Mouse (Mus musculus) midbrain, embryonic 13.5 days (tissue): ENCODE measurements around the gene Proser1. TPM values are rescaled to one million over a fixed set of nuclear protein-coding genes. Genes with fewer than 3 reads are reported as not detected.
A peak's percentile ranks its signal among the peaks of the same experiment; 100 is the strongest.

Experiments
- ATAC-seq: fragments of 200-750 bp; cut with Nextera tagmentation; 2 replicates; pipeline ENCODE4 v1.8.0; 2017; ENCODE audit warnings: mild to moderate bottlenecking, moderate TSS enrichment, moderate library complexity
- H3K27ac ChIP-seq: fragments of 300-500 bp; sonication (generic); 2 replicates; pipeline ENCODE4 v1.5.1; 2015; ENCODE audit warnings: inconsistent platforms, mild to moderate bottlenecking, moderate library complexity
- H3K27me3 ChIP-seq: fragments of 300-500 bp; sonication (generic); 2 replicates; pipeline ENCODE4 v1.6.1; 2015; ENCODE audit warnings: mild to moderate bottlenecking, inconsistent platforms
- H3K36me3 ChIP-seq: fragments of 300-500 bp; sonication (generic); 2 replicates; pipeline ENCODE4 v1.6.1; 2015; ENCODE audit warnings: mild to moderate bottlenecking, inconsistent platforms
- H3K4me1 ChIP-seq: fragments of 300-500 bp; sonication (generic); replicated peaks from 2 replicates; pipeline ENCODE4 v1.6.1; 2015; ENCODE audit warnings: inconsistent platforms
- H3K4me2 ChIP-seq: fragments of 300-500 bp; sonication (generic); replicated peaks from 2 replicates; pipeline ENCODE4 v1.6.1; 2015; ENCODE audit warnings: moderate library complexity, mild to moderate bottlenecking, inconsistent platforms
- H3K4me3 ChIP-seq: fragments of 300-500 bp; sonication (generic); replicated peaks from 2 replicates; pipeline ENCODE4 v1.5.1; 2015; ENCODE audit warnings: mild to moderate bottlenecking, inconsistent platforms
- H3K9ac ChIP-seq: fragments of 300-500 bp; sonication (generic); replicated peaks from 2 replicates; pipeline ENCODE4 v1.6.1; 2015; ENCODE audit warnings: mild to moderate bottlenecking, inconsistent platforms
- H3K9me3 ChIP-seq: fragments of 300-500 bp; sonication (generic); 2 replicates; pipeline ENCODE4 v1.6.1; 2016; ENCODE audit warnings: mild to moderate bottlenecking, inconsistent platforms
- WGBS: fragments of 180-500 bp; shearing (Covaris S2); methylation state at CpG from one replicate; pipeline ENCODE4 v1.1.7; 2015; 5-methylcytosine and 5-hydroxymethylcytosine counted together
- polyA plus RNA-seq: library from polyadenylated mRNA; unstranded; fragments of >200 nt; fragmentation: Nextera tagmentation; extraction: Ambion mirVana; gene quantifications from 2 replicates; pipeline ENCODE4 v1.2.1, GENCODE M21; 2015

The Proser1 gene
- polyA plus RNA-seq, 1 experiment from 2014 or later, result 33.2 TPM

GRCm38 (mm10) chr3:53450666-53451065 lies 12.8 kb upstream of the Proser1 start:
- ATAC-seq, result no peak
- Histone ChIP-seq H3K4me3 (no peak overlapping the region), H3K4me1 (peaks cover under 1% of the 10 kb centered on the region; the same call in 1 of the 2 replicates), H3K27me3 (no peaks in the 10 kb centered on the region), H3K4me2 (no peak overlapping the region), H3K9me3 (no peaks in the 10 kb centered on the region), H3K36me3 (peaks cover 66% of the 10 kb centered on the region), H3K27ac (no peak overlapping the region), H3K9ac (no peak overlapping the region)
- 92% methylated on average over 11 of the region's 11 CpGs for WGBS

GRCm38 (mm10) chr3:53452351-53452750 lies 11.1 kb upstream of the Proser1 start:
- Histone ChIP-seq H3K27me3 (no peaks in the 10 kb centered on the region), H3K4me1 (no peaks in the 10 kb centered on the region), H3K9me3 (no peaks in the 10 kb centered on the region), H3K27ac (no peak overlapping the region), H3K36me3 (peaks cover 80% of the 10 kb centered on the region), H3K4me3 (no peak overlapping the region), H3K4me2 (no peak overlapping the region), H3K9ac (no peak overlapping the region)
- no peak for ATAC-seq
- 96% methylated on average over 10 of the region's 10 CpGs for WGBS

DNA sequence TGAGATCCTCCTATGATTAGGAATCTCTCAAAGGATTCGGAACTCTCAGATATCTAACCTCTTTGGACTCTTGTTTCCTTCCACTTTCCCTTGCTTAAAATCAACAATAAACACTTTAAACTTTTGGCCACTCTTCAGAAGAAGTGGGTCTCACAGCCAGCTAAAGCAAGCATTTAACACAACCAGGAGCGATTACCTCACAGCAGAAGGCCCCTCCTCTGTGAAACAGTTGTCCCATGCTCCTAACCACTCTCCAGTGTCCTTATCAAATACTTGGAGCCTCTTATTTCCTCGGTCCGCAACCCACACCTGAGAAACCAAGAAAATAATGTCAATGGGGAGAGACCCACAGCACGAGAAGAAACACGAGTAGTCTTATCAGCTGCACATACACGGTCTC lies 10.1 kb upstream of the Proser1 start:
- Histone ChIP-seq H3K27me3 (no peaks in the 10 kb centered on the region), H3K4me3 (no peak overlapping the region), H3K9me3 (no peaks in the 10 kb centered on the region), H3K4me2 (no peak overlapping the region), H3K27ac (no peak overlapping the region), H3K36me3 (peaks cover 89% of the 10 kb centered on the region), H3K4me1 (no peaks in the 10 kb centered on the region), H3K9ac (no peak overlapping the region)
- ATAC-seq, result no peak
- WGBS, result 99% methylated on average over 7 of the region's 7 CpGs

- ATAC-seq, result no peak
- Histone ChIP-seq H3K36me3 (peaks cover 92% of the 10 kb centered on the region), H3K9me3 (no peaks in the 10 kb centered on the region), H3K27ac (no peak overlapping the region), H3K4me1 (no peaks in the 10 kb centered on the region), H3K9ac (no peak overlapping the region), H3K4me3 (no peak overlapping the region), H3K4me2 (no peak overlapping the region), H3K27me3 (no peaks in the 10 kb centered on the region)
- WGBS, result 93% methylated on average over 6 of the region's 6 CpGs
Observed at GRCm38 (mm10) chr3:53454005-53454404, 9.5 kb upstream of the Proser1 start.

GRCm38 (mm10) chr3:53454561-53454960 lies 8.9 kb upstream of the Proser1 start:
- 94% methylated on average over 6 of the region's 6 CpGs for WGBS
- Histone ChIP-seq H3K27me3 (no peaks in the 10 kb centered on the region), H3K4me1 (no peaks in the 10 kb centered on the region), H3K4me2 (no peak overlapping the region), H3K4me3 (no peak overlapping the region), H3K36me3 (peaks cover 91% of the 10 kb centered on the region), H3K9ac (no peak overlapping the region), H3K9me3 (no peaks in the 10 kb centered on the region), H3K27ac (no peak overlapping the region)
- no peak for ATAC-seq

- no peak for ATAC-seq
- H3K36me3 ChIP-seq, result peaks cover 95% of the 10 kb centered on the region
- H3K27ac ChIP-seq, result no peak overlapping the region
- no peaks in the 10 kb centered on the region for H3K4me1 ChIP-seq
- H3K9me3 ChIP-seq, result no peaks in the 10 kb centered on the region
- no peak overlapping the region for H3K9ac ChIP-seq
- H3K27me3 ChIP-seq, result no peaks in the 10 kb centered on the region
- WGBS, result 90% methylated on average over 7 of the region's 7 CpGs
- H3K4me3 ChIP-seq, result no peak overlapping the region
- H3K4me2 ChIP-seq, result no peak overlapping the region
Observed at GRCm38 (mm10) chr3:53454984-53455383, 8.5 kb upstream of the Proser1 start.

- no peak overlapping the region for H3K27ac ChIP-seq
- H3K4me1 ChIP-seq, result peaks cover 15% of the 10 kb centered on the region
- peaks cover 79% of the 10 kb centered on the region for H3K36me3 ChIP-seq
- WGBS, result 83% methylated on average over 5 of the region's 5 CpGs
- ATAC-seq, result no peak
- no peak overlapping the region for H3K9ac ChIP-seq
- H3K4me2 ChIP-seq, result no peak overlapping the region
- H3K27me3 ChIP-seq, result no peaks in the 10 kb centered on the region
- H3K4me3 ChIP-seq, result no peak overlapping the region
- H3K9me3 ChIP-seq, result no peaks in the 10 kb centered on the region
Observed at GRCm38 (mm10) chr3:53457750-53458149, 5.7 kb upstream of the Proser1 start.

GRCm38 (mm10) chr3:53460106-53460505 lies 3.4 kb upstream of the Proser1 start:
- Histone ChIP-seq H3K9ac (no peak overlapping the region), H3K4me3 (no peak overlapping the region), H3K4me1 (peaks cover 20% of the 10 kb centered on the region), H3K9me3 (no peaks in the 10 kb centered on the region), H3K27ac (no peak overlapping the region), H3K27me3 (no peaks in the 10 kb centered on the region), H3K36me3 (peaks cover 55% of the 10 kb centered on the region), H3K4me2 (no peak overlapping the region)
- ATAC-seq, result no peak
- 90% methylated on average over 9 of the region's 9 CpGs for WGBS

- 6% methylated on average over 9 of the region's 9 CpGs for WGBS
- Histone ChIP-seq H3K27me3 (no peaks in the 10 kb centered on the region), H3K4me2 (peak overlapping the region; percentile 82), H3K9me3 (no peaks in the 10 kb centered on the region), H3K4me1 (peaks cover 46% of the 10 kb centered on the region), H3K36me3 (peaks cover 30% of the 10 kb centered on the region), H3K4me3 (peak overlapping the region; percentile 87), H3K9ac (peak overlapping the region; percentile 84), H3K27ac (peak overlapping the region; percentile 88)
- no peak for ATAC-seq
Observed at GRCm38 (mm10) chr3:53462701-53463045, 793 bp upstream of the Proser1 start.

- Histone ChIP-seq H3K9me3 (no peaks in the 10 kb centered on the region), H3K36me3 (peaks cover 20% of the 10 kb centered on the region), H3K27me3 (no peaks in the 10 kb centered on the region), H3K27ac (peak overlapping the region; percentile 92), H3K4me3 (peak overlapping the region; percentile 87), H3K9ac (peak overlapping the region; percentile 89), H3K4me2 (peak overlapping the region; percentile 72), H3K4me1 (peaks cover 50% of the 10 kb centered on the region)
- WGBS, result under 1% methylated on average over 33 of the region's 35 CpGs
- ATAC-seq, result peak; percentile 84
Observed at GRCm38 (mm10) chr3:53463765-53464114, 274 bp downstream of the Proser1 start.

DNA sequence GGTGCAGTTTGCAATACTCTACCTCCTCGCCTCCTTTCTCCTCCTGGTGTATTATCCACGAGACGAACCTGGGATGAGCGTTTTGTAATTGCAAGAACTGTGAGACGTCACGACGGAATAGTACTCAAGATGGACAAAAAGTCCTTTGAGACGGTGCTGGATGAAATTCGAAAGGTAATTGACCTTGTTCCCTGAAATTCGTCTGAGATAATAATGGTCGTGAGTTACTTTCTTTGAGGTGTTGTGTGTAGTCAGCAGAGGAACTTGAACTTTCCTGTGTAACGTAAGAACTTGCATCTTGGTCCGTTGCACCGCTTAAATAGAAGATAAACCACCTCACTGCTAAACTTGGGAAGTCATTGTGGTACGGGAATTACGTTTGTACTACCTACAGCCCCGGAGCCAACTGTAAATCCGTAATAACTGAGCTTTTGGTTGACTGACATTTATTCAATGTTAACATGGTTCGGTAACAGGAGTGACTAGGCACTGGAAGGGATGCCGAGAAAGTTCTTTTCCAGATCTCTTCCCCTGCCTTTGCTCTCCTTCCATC lies 756 bp downstream of the Proser1 start:
- Histone ChIP-seq H3K4me3 (peak overlapping the region; percentile 87), H3K27ac (peak overlapping the region; percentile 92), H3K27me3 (no peaks in the 10 kb centered on the region), H3K4me1 (peaks cover 50% of the 10 kb centered on the region), H3K4me2 (peak overlapping the region; percentile 72), H3K9me3 (no peaks in the 10 kb centered on the region), H3K9ac (peak overlapping the region; percentile 89), H3K36me3 (peaks cover 23% of the 10 kb centered on the region)
- WGBS, result under 1% methylated on average over 20 of the region's 20 CpGs
- no peak for ATAC-seq

GRCm38 (mm10) chr3:53465330-53465729 lies 1.9 kb downstream of the Proser1 start:
- peaks cover 50% of the 10 kb centered on the region for H3K4me1 ChIP-seq
- ATAC-seq, result no peak
- WGBS, result 67% methylated on average over 6 of the region's 6 CpGs
- no peaks in the 10 kb centered on the region for H3K27me3 ChIP-seq
- H3K9me3 ChIP-seq, result no peaks in the 10 kb centered on the region
- peak overlapping the region; percentile 87 for H3K4me3 ChIP-seq
- H3K36me3 ChIP-seq, result peaks cover 24% of the 10 kb centered on the region
- peak overlapping the region; percentile 53 for H3K9ac ChIP-seq
- no peak overlapping the region for H3K27ac ChIP-seq
- H3K4me2 ChIP-seq, result peak overlapping the region; percentile 72

DNA sequence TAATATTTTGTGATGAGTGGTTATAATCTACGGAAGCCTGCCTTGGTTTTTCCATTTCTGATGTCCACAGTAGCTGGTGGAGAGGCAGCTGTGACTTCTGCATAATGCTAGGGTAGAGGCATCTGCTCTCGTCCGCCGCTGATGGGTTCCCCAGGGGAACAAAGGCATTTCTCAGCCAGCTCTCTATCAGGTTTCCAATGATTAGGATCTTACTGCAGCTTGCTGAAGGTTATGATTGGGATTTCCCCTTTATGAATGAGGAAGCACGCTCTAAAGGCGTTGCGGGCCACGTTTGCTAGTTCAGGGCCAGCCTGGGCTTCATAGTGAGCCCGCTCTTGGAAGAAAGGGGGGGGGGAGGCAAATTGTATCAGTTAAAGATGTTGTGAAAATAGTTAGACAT lies 3.0 kb downstream of the Proser1 start:
- Histone ChIP-seq H3K36me3 (peaks cover 25% of the 10 kb centered on the region), H3K4me1 (peaks cover 45% of the 10 kb centered on the region), H3K9me3 (no peaks in the 10 kb centered on the region), H3K4me3 (peak overlapping the region; percentile 87), H3K27ac (no peak overlapping the region), H3K4me2 (peak overlapping the region; percentile 72), H3K9ac (peak overlapping the region; percentile 54; the same call in 1 of the 2 replicates), H3K27me3 (no peaks in the 10 kb centered on the region)
- 68% methylated on average over 9 of the region's 9 CpGs for WGBS
- ATAC-seq, result no peak
